Mouse (Mus musculus) liver, embryonic 14.5 days (tissue): ENCODE measurements around the gene Rbm24. TPM values are rescaled to one million over a fixed set of nuclear protein-coding genes. Genes with fewer than 3 reads are reported as not detected.

ENCODE experiments used
- ATAC-seq: fragments of 200-750 bp; cut with Nextera tagmentation; 2 replicates; pipeline ENCODE4 v1.8.0; 2017; ENCODE audit warnings: moderate number of reproducible peaks, mild to moderate bottlenecking, moderate library complexity; ENCODE audit not compliant: insufficient read depth
- DNase-seq, 3 experiments: peaks; one replicate each; pipeline ENCODE4 v3.0.0-alpha.2; 2012 to 2013; ENCODE audit warnings: low read depth in 3 of 3, low spot score in 3 of 3
- H3K27ac ChIP-seq: fragments of 300-500 bp; sonication (generic); 2 replicates; pipeline ENCODE4 v1.5.1; 2014; ENCODE audit warnings: moderate library complexity, mild to moderate bottlenecking, control low read depth, inconsistent platforms
- H3K27me3 ChIP-seq: fragments of 300-500 bp; sonication (generic); 2 replicates; pipeline ENCODE4 v1.6.1; 2014; ENCODE audit warnings: mild to moderate bottlenecking, low read length, moderate library complexity; ENCODE audit not compliant: control insufficient read depth, insufficient read depth
- H3K36me3 ChIP-seq: fragments of 300-500 bp; sonication (generic); replicated peaks from 2 replicates; pipeline ENCODE4 v1.6.1; 2014; ENCODE audit warnings: low read depth; ENCODE audit not compliant: control insufficient read depth, insufficient read depth
- H3K4me1 ChIP-seq, 2 experiments: fragments of 200-500 bp in 1 of 2; fragments of 300-500 bp in 1 of 2; sonication (generic) in 1 of 2; replicated peaks; 2 replicates each; pipeline ENCODE4 v1.6.1; 2012 to 2014; ENCODE audit warnings: antibody characterized with exemption in 1 of 2, inconsistent platforms in 1 of 2, low read length in 1 of 2; ENCODE audit not compliant: control insufficient read depth in 2 of 2, insufficient read depth in 2 of 2
- H3K4me2 ChIP-seq: fragments of 300-500 bp; sonication (generic); 2 replicates; pipeline ENCODE4 v1.6.1; 2014; ENCODE audit warnings: low read depth, mild to moderate bottlenecking, control low read depth, moderate library complexity
- H3K4me3 ChIP-seq, 2 experiments: fragments of 200-500 bp in 1 of 2; fragments of 300-500 bp in 1 of 2; sonication (generic) in 1 of 2; 2 replicates each; pipeline ENCODE4 v1.5.1; 2012 to 2014; ENCODE audit warnings: low read depth in 2 of 2, low read length in 2 of 2, mild to moderate bottlenecking in 2 of 2, control low read depth in 1 of 2, inconsistent platforms in 1 of 2, moderate library complexity in 1 of 2; ENCODE audit not compliant: insufficient read depth in 1 of 2
- H3K9ac ChIP-seq: fragments of 300-500 bp; sonication (generic); replicated peaks from 2 replicates; pipeline ENCODE4 v1.6.1; 2014; ENCODE audit warnings: mild to moderate bottlenecking, control low read depth, moderate library complexity
- H3K9me3 ChIP-seq: fragments of 300-500 bp; sonication (generic); 2 replicates; pipeline ENCODE4 v1.6.1; 2016; ENCODE audit warnings: low read length, mixed read lengths; ENCODE audit not compliant: control insufficient read depth
- CTCF ChIP-seq: IDR thresholded peaks from 2 replicates; pipeline ENCODE4 v1.5.1; 2016; ENCODE audit warnings: antibody characterized with exemption, low read depth, control low read depth
- EP300 ChIP-seq: IDR thresholded peaks from 2 replicates; pipeline ENCODE4 v1.6.1; 2016; ENCODE audit warnings: antibody characterized with exemption, low read depth
- WGBS: fragments of 180-500 bp; shearing (Covaris S2); extraction: QIAGEN DNeasy Blood & Tissue Kit; methylation state at CpG from one replicate; pipeline ENCODE4 v1.1.7; 2014; ENCODE audit not compliant: insufficient replicate concordance; 5-methylcytosine and 5-hydroxymethylcytosine counted together
- polyA plus RNA-seq, 2 experiments: library from polyadenylated mRNA; depleted of rRNA in 1 of 2; stranded (reverse) in 1 of 2; unstranded in 1 of 2; fragments of >200 nt; fragmentation: Nextera tagmentation in 1 of 2; extraction: Ambion mirVana in 1 of 2; gene quantifications; 2 replicates each; pipeline versions ENCODE4 v1.2.1 to v1.2.3; 2012 to 2014

Rbm24 gene
- polyA plus RNA-seq, 2 experiments: 0.03 TPM; not detected in 1

GRCm38 (mm10) chr13:46462280-46462679, 44.0 kb downstream of the Rbm24 start:
- ATAC-seq (no peak), DNase-seq (no peak)
- WGBS: 77% methylated on average over 4 of the region's 4 CpGs
- H3K9me3 ChIP-seq: no peaks in the 10 kb centered on the region
- H3K27ac ChIP-seq: no peak overlapping the region
- no peak overlapping the region for H3K4me2 ChIP-seq
- no peaks in the 10 kb centered on the region for H3K4me1 ChIP-seq
- H3K27me3 ChIP-seq: no peaks in the 10 kb centered on the region
- TF ChIP-seq EP300: no peak
- TF ChIP-seq CTCF: no peak
- no peaks in the 10 kb centered on the region for H3K36me3 ChIP-seq
- no peak overlapping the region for H3K4me3 ChIP-seq
- no peak overlapping the region for H3K9ac ChIP-seq

GRCm38 (mm10) chr13:46463764-46464163, 45.5 kb downstream of the Rbm24 start:
- Histone ChIP-seq H3K4me3 (no peak overlapping the region), H3K9ac (no peak overlapping the region), H3K4me2 (no peak overlapping the region), H3K4me1 (no peaks in the 10 kb centered on the region), H3K36me3 (no peaks in the 10 kb centered on the region), H3K27me3 (no peaks in the 10 kb centered on the region), H3K27ac (no peak overlapping the region), H3K9me3 (no peaks in the 10 kb centered on the region)
- 20% methylated on average over 3 of the region's 3 CpGs for WGBS
- ATAC-seq (no peak), DNase-seq (no peak)
- no peak for TF ChIP-seq CTCF
- no peak for TF ChIP-seq EP300

GRCm38 (mm10) chr13:46468251-46468650, 50.0 kb downstream of the Rbm24 start:
- Histone ChIP-seq H3K27ac (no peak overlapping the region), H3K36me3 (no peaks in the 10 kb centered on the region), H3K9me3 (no peaks in the 10 kb centered on the region), H3K4me2 (no peak overlapping the region), H3K27me3 (no peaks in the 10 kb centered on the region), H3K4me1 (no peaks in the 10 kb centered on the region), H3K9ac (no peak overlapping the region), H3K4me3 (no peak overlapping the region)
- no peak for DNase-seq
- WGBS: 37% methylated on average over 8 of the region's 8 CpGs
- TF ChIP-seq EP300 (no peak), CTCF (no peak)
- no peak for ATAC-seq

DNA sequence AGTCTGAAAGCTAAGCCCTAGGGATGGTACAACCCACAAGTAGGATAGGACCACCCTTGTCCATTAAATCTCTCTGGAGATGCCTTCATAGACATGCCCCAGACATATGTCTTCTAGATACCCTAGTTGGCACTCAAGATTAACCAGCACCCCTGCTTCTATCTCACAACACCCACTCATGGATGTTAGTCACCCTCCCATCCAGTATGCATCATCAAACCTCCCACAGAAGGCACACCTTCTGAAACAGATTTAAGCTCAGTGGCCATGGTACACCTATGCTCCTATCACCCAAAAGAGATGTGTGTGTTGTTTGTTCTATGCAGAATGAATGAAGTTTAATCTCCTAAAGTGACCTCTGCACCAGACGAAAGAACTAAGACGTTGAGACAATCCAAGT, 51.3 kb downstream of the Rbm24 start:
- 73% methylated on average over 2 of the region's 2 CpGs for WGBS
- Histone ChIP-seq H3K4me1 (no peaks in the 10 kb centered on the region), H3K4me2 (no peak overlapping the region), H3K4me3 (no peak overlapping the region), H3K27ac (no peak overlapping the region), H3K27me3 (no peaks in the 10 kb centered on the region), H3K9me3 (no peaks in the 10 kb centered on the region), H3K36me3 (no peaks in the 10 kb centered on the region), H3K9ac (no peak overlapping the region)
- ATAC-seq (no peak), DNase-seq (no peak)
- no peak for TF ChIP-seq CTCF
- TF ChIP-seq EP300: no peak

Other genes with a start within 250 kb of the Rbm24 start
- gene Stmnd1, start 144.7 kb upstream of the Rbm24 start, polyA plus RNA-seq (2012; rRNA removed): not detected in 2 replicates
- gene Stmnd1, start 144.7 kb upstream of the Rbm24 start, polyA plus RNA-seq (2014; fragmentation: Nextera tagmentation; extraction: Ambion mirVana): not detected in 2 replicates
- 0.40 and 0.55 TPM in 2 replicates for gene Cap2, start 83.4 kb downstream of the Rbm24 start, polyA plus RNA-seq (2012; rRNA removed)
- 0.55 and 0.92 TPM in 2 replicates for gene Cap2, start 83.4 kb downstream of the Rbm24 start, polyA plus RNA-seq (2014; fragmentation: Nextera tagmentation; extraction: Ambion mirVana)